Mouse (Mus musculus) kidney, adult 9 months (tissue): ENCODE results near the gene Nck1.

Experiments used
- DNase-seq: peaks from one replicate; pipeline ENCODE4 v3.0.0; 2022

Nck1 gene

GRCm38 (mm10) chr9:100467653-100468052, 78.3 kb downstream of the Nck1 start:
- DNase-seq: peak; percentile 65

- no peak for DNase-seq
Observed at GRCm38 (mm10) chr9:100466743-100467142, 79.2 kb downstream of the Nck1 start.

GRCm38 (mm10) chr9:100465988-100466387, 79.9 kb downstream of the Nck1 start:
- DNase-seq: no peak

- no peak for DNase-seq
Observed at GRCm38 (mm10) chr9:100465380-100465779, 80.6 kb downstream of the Nck1 start.

GRCm38 (mm10) chr9:100463771-100464170, 82.2 kb downstream of the Nck1 start:
- DNase-seq: no peak

- no peak for DNase-seq
Observed at GRCm38 (mm10) chr9:100462098-100462497, 83.8 kb downstream of the Nck1 start.

GRCm38 (mm10) chr9:100461671-100462070, 84.3 kb downstream of the Nck1 start:
- peak; percentile 82 for DNase-seq

- DNase-seq: no peak
Observed at GRCm38 (mm10) chr9:100460203-100460602, 85.7 kb downstream of the Nck1 start.

GRCm38 (mm10) chr9:100457971-100458681, 87.8 kb downstream of the Nck1 start:
- DNase-seq: no peak

- no peak for DNase-seq
Observed at GRCm38 (mm10) chr9:100454664-100454993, 91.3 kb downstream of the Nck1 start.

- peak; percentile 81 for DNase-seq
Observed at GRCm38 (mm10) chr9:100453944-100454663, 91.8 kb downstream of the Nck1 start.

- DNase-seq: no peak
Observed at GRCm38 (mm10) chr9:100452432-100452831, 93.5 kb downstream of the Nck1 start.

GRCm38 (mm10) chr9:100446059-100446686, 99.8 kb downstream of the Nck1 start:
- peak; percentile 65 for DNase-seq
